Mouse (Mus musculus) left cerebral cortex, adult 18-20 months (tissue): Measurements from ENCODE around the gene Adh6b. TPM values are rescaled to one million over a fixed set of nuclear protein-coding genes. Genes with fewer than 3 reads are reported as not detected.
"Not testable (repeated sequence)": the region's sequence is repeated elsewhere in the genome, so short reads cannot be mapped to it uniquely, and the experiment has no call there.

Experiments
- DNase-seq, 2 experiments: peaks; one replicate each; pipeline ENCODE4 v3.0.0; 2021 to 2022; ENCODE audit warnings: low spot score in 2 of 2, mixed read lengths in 1 of 2
- total RNA-seq, 2 experiments: library from RNA; stranded (reverse); gene quantifications; 2 replicates each; pipeline ENCODE4 v1.2.3; 2021

Gene Adh6b
- total RNA-seq, 2 experiments from 2014 or later, result not detected

DNA sequence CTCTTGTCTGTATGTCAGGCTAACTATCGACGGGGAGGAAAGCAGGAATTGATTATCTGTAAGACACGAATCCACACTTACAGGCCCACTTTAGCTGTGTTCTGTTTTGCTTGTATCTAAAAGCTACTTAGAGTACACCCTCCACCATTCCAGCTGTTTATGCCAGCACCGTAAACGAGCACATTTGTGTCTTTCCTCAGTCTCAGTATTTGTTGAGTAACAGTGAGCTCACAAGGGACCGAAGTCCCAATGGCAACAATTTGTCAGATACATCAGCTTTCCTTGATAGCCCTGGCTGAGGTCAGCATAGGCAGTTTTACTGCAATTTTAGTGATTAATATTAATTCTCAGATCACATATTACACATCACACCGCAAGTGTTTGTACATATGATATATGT is 17.3 kb downstream of the Adh6b start:
- DNase-seq, result no peak

DNA sequence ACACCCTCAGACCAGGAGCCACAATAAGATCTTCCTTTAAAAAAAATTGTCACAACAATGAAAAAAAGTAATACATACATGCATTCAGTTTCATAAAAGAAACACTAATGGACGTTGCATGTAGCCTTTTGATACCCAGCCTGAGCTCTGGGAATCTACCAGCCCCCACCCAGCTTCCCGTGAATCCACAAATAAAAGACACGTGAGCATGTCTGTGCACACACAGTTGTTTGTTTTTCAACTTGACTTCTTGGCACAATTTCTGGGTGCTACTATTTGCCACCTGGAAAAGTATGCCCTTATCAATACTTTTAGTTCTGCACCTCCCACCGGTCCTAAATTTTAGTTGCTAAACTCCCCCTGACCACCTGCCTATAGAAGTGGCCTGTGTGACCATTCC is 19.1 kb downstream of the Adh6b start:
- DNase-seq, result no peak

DNA sequence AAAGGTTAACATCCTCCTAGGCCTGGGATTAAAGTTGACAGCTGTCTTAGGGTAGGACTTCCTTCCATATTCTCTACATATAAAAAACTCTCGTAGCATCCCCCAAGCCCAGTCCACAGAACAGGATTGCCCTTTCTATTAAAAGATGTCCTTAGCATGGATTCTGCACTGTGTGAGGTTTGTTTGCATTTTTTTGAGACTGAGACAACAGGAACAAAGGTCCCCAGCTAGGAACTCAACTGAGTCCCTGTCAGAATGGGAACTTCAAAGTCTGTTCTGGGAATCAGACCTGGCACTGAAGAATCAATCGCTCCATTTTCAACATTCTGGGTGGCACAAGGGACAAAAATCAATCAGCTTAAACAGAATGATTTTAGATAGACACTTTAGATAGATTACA is 21.3 kb downstream of the Adh6b start:
- no peak for DNase-seq

DNA sequence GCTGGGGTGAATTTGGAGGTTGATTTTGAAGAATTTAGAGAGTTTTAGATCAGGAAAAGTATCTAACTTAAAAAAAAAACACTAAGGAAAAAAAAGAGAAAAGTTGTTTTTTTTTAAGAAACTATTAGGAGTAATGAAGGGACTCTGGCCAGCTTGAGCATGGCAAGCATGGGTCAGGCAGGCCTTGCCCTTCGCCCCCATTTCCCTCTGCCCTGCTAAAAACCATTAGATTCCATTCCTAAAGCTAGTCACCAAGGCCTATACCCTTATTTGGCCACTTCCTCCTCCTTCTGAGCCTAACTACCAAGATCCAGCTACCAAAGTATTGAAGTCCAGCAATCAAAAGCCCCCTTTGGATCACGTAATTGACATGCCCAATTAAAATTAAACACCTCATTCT is 24.6 kb downstream of the Adh6b start:
- DNase-seq, result no peak

DNA sequence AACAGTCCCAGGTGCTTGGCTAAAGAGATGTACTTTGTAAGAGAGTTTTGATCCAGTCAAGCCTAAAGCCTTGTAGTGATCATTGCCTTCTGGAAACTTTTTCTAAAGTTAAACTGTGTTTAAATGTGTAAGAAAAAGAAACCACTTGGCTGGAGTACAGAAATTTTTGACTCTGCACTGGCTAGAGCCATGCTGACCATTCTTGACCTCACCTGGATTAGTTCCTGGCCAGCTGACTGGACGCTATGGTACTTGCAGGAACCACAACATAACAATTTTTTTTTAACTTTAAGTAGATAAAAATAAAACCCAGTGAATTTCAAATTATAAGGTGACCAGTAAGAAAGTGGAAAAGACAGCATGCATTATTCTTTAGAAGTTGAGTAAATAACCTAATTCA is 28.0 kb downstream of the Adh6b start:
- DNase-seq, result no peak

DNA sequence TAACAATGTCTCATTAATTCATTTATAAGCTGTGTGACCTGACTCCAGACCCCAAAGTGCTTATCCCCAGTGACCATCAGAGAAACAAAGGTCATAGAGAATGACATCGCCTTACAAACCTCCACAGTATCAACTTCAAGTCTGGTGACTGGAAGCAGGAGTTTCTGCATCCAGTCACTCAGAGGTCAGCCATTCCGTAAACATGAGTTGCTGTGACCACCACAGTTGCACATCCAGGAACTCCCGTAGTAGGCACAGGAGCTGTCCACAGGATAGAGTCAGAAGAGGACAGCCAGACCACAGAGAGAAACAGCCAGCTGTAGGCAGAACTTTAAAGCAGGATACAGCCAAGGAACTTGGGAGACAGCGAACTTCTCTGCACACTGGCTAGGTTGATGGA is 28.7 kb downstream of the Adh6b start:
- not testable (repeated sequence) for DNase-seq

DNA sequence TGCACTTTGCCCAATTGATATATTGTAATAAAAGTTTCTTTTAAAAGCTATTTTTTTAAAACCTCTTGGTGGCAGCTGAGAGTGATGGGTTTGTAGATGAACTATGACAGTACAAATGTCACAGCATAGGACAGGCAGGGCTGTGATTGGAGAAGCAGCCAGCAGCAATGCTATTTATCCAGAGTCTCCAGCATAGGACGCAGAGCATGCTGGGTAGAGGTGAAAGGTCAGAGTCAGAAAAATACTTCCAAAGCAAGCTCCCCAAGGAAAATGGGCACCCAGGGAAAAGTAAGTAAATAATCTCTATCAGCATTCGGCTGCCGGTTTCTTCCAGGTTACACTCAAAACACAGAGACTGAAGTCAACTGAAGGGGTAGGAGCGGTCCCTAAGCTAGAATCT is 32.3 kb downstream of the Adh6b start:
- DNase-seq, result no peak

DNA sequence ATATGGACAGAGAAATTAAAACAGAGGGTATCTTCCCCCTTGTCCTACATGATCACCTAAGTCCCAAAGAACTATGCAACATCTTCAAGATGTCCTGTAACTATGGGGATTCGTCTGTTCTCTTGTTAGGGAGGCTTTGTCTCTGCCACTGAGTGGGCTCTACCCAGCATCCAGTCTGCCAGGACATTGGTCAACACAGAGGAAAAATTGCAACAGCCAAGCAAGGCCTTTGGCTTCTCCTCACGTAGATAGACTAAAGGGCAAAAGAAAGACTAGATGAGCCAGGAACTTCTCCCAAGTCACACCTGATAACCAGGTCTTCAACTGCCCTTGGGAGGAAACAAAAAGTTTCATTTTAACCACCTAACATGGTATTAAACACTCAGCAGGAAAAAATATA is 33.6 kb downstream of the Adh6b start:
- no peak for DNase-seq

DNA sequence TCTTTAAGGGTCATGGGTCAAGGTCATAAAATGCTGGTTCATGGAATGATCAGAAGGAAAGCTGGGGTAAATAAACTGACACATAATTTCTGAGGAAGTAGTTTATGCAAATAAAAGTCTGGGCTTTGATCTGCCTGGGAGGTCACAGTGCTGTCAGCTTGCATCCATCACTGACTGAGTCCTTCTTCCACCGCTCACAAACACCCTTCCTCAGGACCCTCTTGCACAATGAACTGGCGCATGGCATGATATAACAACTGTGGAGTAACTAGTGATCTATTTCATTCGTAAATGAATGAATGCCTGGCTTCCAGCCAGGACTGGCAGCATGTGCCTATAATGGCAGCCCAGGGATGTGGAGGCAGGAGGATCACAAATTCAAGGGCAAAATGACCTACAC is 39.6 kb downstream of the Adh6b start:
- DNase-seq, result no peak

DNA sequence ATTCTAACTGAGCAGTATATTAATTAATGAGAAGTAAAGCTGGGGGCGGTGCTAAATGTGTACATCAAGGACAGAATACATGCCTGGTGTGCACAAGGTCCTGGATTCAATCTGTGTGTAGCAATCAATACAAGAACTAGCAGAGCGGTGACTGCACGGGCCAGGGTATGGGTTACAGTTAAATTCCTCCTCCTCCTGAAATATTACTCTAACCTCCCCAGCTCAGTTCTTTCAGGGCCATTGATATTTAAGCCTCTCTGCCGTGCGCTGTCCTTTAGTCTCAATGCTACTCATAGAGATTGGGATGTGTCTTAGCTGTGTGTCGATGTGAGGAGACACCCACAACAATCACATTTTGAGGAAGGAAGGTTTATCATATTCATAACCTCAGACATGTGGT is 45.6 kb downstream of the Adh6b start:
- no peak for DNase-seq

DNA sequence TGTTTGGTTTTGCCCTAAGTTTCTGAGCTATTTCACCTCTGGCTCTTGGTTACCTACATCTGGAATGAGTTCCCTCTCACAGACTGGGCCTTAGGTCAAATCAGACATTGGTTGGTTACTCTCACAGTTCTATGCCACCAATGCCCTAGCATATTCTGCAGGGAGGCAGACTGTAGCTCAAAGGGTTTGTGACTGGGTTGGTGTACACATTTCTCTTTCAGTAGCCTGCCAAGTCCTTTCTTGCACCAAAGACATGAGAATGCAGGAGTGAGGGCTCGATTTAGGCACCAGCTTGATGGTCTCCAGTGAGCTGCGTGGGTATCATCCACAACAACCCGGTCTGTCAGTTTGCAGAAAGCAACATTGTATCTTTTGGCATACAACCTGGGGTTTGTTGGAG is 63.3 kb downstream of the Adh6b start:
- DNase-seq, result no peak

DNA sequence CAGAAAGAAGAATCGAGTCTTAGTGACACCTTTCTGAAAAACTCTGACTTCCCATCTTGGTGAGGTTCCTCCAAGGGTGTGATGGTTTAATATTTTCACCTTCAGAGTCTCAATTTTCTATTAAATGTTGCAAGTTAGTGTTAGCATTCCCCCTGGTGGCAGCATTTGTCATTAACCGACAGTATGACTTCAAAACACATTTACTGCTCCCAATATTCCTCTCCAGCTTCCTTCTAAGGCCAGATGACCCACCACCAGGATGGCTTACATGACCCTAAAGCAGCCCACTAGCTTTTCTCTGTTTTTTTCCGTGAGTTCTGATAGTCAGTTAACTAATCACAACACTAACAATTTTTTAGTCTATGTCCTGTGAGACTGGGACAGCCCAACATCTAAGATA is 63.8 kb downstream of the Adh6b start:
- peak; percentile 39 to 45 for DNase-seq

DNA sequence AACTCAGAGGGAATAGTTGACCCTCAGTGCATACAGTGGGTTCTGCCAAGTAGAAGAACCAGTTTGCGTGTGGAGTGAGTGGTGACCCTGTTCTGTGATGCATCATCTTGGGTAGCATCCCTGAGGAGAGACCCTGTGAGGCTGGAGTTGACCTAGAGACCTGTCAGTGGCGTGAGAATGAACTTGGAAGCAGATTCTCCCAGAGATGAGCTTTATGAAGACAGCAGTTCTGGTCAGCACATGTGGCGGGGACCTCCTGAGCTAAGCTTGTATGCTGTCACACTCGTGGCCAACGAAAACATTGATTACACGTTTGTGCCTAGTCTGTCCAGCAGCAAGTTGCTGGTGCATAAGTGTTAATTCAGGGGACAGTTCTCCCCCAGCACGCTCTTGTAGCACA is 64.3 kb downstream of the Adh6b start:
- DNase-seq, result no peak

DNA sequence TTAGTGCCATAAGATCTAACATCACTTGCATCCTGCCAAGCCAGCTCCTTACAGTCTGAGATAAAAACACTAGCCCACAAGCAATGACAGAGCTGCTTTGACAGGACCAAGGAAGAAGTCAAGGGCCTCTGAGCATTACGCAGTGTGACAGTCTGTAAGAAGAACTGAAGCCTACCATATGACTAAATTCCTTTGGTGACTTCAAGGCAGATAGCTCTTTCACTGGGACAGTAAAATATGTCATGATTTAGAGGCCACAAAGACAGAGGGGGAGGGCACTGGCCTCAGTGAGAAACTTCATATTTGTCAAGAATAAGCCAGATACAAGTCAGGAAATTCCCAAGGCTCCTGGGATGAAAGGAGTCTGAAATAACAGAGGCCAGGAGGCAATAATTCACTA is 66.3 kb downstream of the Adh6b start:
- DNase-seq, result no peak

Other genes with a start within 250 kb of the Adh6b start
- gene Trmt10a, start 198.3 kb upstream of the Adh6b start, total RNA-seq, result 1 to 10 TPM; 4.0 to 4.9 TPM
- 1 to 10 TPM; 6.1 to 8.5 TPM for gene Mttp, start 196.8 kb upstream of the Adh6b start, total RNA-seq
- not detected for gene 4930579F01Rik, start 147.9 kb upstream of the Adh6b start, total RNA-seq
- not detected for gene Adh7, start 124.0 kb upstream of the Adh6b start, total RNA-seq
- gene Adh1, start 80.8 kb upstream of the Adh6b start, total RNA-seq, result under 1 TPM; 0.60 to 0.96 TPM
- not detected for gene Adh6a, start 28.5 kb upstream of the Adh6b start, total RNA-seq
- gene Adh4, start 73.7 kb downstream of the Adh6b start, total RNA-seq, result not detected
- 10 to 100 TPM; 62.1 to 62.6 TPM for gene Adh5, start 101.3 kb downstream of the Adh6b start, total RNA-seq
- 10 to 100 TPM; 43.7 to 46.0 TPM for gene Metap1, start 147.7 kb downstream of the Adh6b start, total RNA-seq
- 100 to 1,000 TPM; 189 to 215 TPM for gene Eif4e, start 184.4 kb downstream of the Adh6b start, total RNA-seq